Mouse (Mus musculus): ENCODE measurements around the gene Wdhd1. TPM values are rescaled to one million over a fixed set of nuclear protein-coding genes. Genes with fewer than 3 reads are reported as not detected.
A peak's percentile ranks its signal among the peaks of the same experiment; 100 is the strongest.

Wdhd1 gene
- total RNA-seq, 2 experiments from 2014 or later = 40.3 to 82.9 TPM

GRCm38 (mm10) chr14:47285271-47285670 lies 8.6 kb upstream of the Wdhd1 start:
- ATAC-seq (replicated peaks; ENCODE audit: low FRiP score, poor library complexity, severe bottlenecking) = no peak

DNA sequence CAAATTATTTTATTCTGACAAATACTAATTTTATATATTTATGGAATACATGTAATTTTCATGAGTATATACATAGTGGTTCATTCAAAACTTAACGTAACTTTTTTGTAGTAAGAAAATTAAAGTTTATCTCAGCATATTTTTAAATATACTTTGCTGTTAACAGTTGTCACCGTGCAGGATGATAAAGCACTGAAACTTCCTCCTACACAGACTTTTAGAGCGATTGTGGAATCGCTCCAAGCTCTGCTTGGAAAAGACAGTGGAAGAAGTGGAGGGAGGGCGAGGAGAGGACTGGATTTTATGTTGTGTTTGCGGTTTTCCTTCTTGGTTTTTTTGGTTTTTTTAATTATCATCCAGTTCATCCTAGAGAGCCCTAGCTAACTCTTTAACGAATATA lies 6.9 kb upstream of the Wdhd1 start:
- no peak for ATAC-seq (replicated peaks; ENCODE audit: low FRiP score, poor library complexity, severe bottlenecking)

- ATAC-seq (replicated peaks; ENCODE audit: low FRiP score, poor library complexity, severe bottlenecking) = no peak
Measured at GRCm38 (mm10) chr14:47281535-47281934, 4.9 kb upstream of the Wdhd1 start.

DNA sequence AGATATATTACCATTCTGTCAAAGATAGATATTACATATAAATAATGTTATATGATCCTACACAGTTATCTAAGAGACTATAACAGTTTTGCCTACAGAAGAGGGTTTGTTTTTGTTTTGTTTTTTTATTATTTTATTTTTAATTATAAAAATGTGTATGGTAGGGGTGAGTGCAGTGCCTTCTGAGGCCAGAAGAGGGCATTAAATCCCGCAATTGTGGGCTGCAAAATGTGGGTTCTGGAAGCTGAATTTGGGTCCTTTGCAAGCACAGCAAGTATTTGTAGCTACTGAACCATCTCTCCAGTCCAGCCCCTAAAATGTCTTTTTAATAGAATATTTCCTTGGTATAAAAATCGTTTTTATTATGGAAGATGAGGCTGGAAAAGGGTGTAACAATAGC lies 2.4 kb upstream of the Wdhd1 start:
- no peak for ATAC-seq (replicated peaks; ENCODE audit: low FRiP score, poor library complexity, severe bottlenecking)

DNA sequence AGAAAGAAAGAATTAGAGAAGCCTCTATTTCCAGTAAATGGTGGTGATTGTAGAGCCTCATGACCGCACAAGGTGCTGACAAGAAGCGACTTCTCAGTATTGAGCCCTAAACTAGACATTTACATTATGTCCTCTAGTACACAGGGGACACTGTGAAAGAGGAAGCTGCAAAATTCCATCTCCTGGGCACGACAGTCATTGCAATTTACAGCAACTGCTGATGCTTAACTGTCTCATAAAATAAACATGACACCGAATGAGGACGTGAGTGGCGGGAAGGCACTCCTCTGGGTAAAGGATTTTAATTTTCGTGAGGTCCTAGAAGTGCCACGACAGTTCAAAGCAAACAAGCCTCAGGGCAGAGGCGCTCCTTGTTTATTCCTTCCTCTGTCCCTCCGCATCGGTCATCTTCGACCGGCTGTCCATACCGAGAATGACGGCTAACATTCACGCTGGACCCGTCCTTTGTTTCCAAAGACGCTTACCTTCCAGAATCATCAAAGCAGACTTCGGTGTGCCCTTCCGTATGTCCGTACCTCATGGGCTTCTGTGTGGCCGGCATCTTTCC lies 537 bp downstream of the Wdhd1 start:
- ATAC-seq (replicated peaks; ENCODE audit: low FRiP score, poor library complexity, severe bottlenecking) = peak; percentile 42

GRCm38 (mm10) chr14:47275417-47275816 lies 1.2 kb downstream of the Wdhd1 start:
- ATAC-seq (replicated peaks; ENCODE audit: low FRiP score, poor library complexity, severe bottlenecking) = peak; percentile 57

GRCm38 (mm10) chr14:47273751-47274150 lies 2.9 kb downstream of the Wdhd1 start:
- ATAC-seq (replicated peaks; ENCODE audit: low FRiP score, poor library complexity, severe bottlenecking) = no peak

DNA sequence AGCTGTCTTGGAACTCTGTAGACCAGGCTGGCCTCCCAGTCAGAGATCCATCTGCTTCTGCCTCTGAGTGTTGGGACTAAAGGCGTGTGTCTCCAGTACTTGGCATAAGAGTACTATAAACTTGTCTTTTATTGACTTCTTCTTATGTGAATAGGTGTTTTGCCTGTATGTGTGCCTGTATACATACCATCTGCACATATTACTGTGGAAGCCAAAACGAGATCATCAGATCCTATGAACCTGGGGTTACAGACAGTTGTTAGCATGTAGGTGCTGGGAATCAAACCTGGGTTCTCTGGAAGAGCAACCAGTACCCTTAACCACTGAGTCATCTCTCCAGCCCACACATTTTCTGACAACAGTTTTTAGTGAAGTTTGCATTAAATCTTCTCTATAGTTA lies 7.0 kb downstream of the Wdhd1 start:
- ATAC-seq (replicated peaks; ENCODE audit: low FRiP score, poor library complexity, severe bottlenecking) = no peak

DNA sequence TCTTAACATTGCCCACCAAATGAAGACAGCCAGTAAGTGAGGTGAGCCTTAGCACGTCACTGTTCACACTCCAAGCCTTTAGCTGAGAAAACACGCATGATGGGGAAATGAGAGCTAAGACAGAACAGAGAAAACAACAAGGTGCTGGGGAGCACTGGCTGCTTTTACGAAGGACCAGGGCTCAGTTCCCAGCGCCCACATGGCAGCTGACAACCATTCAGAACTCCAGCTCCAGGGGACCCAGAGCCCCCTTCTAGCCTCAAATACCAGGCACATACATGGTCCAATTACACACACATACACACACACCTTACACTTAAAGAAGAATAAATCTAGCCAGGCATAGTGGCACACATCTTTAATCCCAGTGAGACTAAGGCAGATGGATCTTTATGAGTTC lies 7.6 kb downstream of the Wdhd1 start:
- ATAC-seq (replicated peaks; ENCODE audit: low FRiP score, poor library complexity, severe bottlenecking) = no peak

- no peak for ATAC-seq (replicated peaks; ENCODE audit: low FRiP score, poor library complexity, severe bottlenecking)
Measured at GRCm38 (mm10) chr14:47265829-47266228, 10.8 kb downstream of the Wdhd1 start.

GRCm38 (mm10) chr14:47264866-47265265 lies 11.8 kb downstream of the Wdhd1 start:
- no peak for ATAC-seq (replicated peaks; ENCODE audit: low FRiP score, poor library complexity, severe bottlenecking)

GRCm38 (mm10) chr14:47249839-47250238 lies 26.8 kb downstream of the Wdhd1 start:
- ATAC-seq (replicated peaks; ENCODE audit: low FRiP score, poor library complexity, severe bottlenecking) = peak; percentile 81

DNA sequence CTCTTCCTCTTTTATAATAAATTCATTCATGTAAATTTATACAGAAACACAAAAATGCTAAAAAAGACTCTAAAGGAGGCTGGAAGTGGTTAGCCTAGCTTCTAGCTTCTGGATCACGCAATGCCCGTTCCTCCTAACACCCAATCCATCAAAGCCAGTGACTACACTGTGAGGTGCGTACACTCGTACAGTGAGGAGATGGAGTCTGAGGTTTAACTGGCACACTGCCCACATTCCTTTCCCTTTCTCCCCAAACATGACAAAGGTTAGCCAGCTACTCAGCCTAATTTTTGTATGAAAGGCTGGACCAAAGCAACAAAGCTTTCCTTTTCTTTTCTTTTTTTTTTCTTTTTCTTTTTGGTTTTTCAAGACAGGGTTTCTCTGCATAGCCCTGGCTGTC lies 33.9 kb downstream of the Wdhd1 start:
- ATAC-seq (replicated peaks; ENCODE audit: low FRiP score, poor library complexity, severe bottlenecking) = no peak

DNA sequence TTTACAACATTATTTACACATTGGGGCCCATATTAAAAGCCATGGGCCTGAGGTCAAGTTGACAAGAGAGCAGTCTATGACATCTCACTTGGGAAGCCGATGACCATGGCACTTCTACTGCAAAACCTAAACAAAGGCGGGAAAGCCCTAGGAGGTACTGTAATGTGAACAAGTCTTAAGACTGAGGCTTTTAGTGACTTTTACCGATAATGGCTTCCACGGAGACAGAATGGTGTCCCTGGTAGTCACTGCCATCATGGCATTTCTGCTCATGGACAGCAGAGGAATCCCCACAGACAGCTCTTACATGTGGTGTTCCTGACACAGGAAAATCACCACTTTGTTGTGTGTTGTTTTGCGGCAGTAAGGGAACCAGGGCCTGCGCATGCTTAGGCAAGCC lies 35.6 kb downstream of the Wdhd1 start:
- ATAC-seq (replicated peaks; ENCODE audit: low FRiP score, poor library complexity, severe bottlenecking) = peak; percentile 40

GRCm38 (mm10) chr14:47240600-47240999 lies 36.1 kb downstream of the Wdhd1 start:
- peak; percentile 97 for ATAC-seq (replicated peaks; ENCODE audit: low FRiP score, poor library complexity, severe bottlenecking)

DNA sequence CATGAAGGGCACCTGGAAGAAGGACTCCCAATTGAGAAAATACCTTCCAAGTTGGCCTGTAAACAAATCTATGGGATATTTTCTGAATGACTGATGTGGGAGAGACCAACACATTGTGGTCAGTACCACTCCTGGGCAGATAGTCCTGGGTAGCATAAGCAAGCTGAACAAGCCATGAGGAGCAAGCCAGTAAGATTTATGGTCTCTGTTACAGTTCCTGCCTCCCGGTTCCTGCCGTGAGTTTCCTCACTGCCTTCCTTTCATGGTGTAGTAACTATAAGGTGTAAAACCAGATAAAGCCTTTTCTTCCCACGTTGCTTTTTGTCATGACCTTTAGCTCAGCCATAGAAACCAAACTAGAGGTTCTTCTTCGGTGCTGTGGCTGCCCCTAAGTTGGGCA lies 39.4 kb downstream of the Wdhd1 start:
- no peak for ATAC-seq (replicated peaks; ENCODE audit: low FRiP score, poor library complexity, severe bottlenecking)

GRCm38 (mm10) chr14:47236491-47236890 lies 40.2 kb downstream of the Wdhd1 start:
- no peak for ATAC-seq (replicated peaks; ENCODE audit: low FRiP score, poor library complexity, severe bottlenecking)

DNA sequence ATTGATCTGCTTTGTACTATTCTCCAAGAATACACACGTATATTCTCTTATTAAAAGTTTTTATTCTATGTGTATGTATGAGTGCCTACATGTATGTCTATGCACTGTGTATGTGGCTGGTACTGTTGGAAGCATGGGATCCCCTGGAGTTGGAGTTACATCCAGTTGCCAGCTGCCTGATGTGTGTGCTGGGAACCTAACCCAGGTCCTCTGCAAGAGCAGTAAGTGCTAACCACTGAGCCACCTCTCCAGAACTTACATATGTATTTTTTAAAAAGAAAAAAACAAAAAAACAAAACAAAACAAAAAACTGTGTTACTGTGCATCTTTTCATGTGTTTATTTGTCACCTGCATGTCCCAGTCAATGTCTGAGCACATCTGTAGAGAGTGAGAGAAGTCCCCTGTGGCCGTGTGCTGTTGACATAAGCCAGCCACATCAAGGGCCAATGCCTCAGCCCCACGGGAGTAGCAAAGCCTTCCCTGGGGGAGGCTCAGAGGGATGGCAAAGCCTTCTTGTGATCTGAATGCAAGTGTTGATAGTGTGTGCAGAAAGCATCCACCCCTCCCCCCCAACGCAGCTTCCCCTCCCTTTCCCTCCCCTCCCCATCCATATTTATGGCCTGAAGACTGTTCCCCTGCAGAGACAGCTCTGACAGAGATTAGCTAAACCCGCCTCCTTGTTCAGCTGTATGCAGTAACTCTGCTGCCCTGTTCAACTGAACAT lies 42.0 kb downstream of the Wdhd1 start:
- ATAC-seq (replicated peaks; ENCODE audit: low FRiP score, poor library complexity, severe bottlenecking) = 0 out of 2 replicates have a peak, but pooled peaks have one; percentile 19

DNA sequence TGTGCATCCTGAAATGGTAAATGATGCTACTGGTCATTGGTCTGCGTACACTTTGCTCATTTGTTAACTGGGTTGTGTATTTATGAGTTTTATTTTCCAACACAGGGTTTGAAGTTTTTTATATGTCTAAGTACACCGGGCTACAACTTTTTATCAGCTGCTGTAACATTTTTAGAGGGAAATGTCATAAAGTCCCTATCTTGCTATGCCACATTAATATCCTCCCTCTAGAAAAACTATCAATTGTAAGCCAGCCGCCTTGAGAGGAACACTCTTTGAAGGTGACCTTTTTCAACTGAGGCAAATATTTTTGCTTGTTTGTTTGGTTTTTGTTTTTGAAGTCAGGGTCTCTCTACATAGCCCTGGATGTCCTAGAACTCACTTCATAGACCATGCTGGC lies 42.6 kb downstream of the Wdhd1 start:
- peak; percentile 87 for ATAC-seq (replicated peaks; ENCODE audit: low FRiP score, poor library complexity, severe bottlenecking)

- peak; percentile 89 for ATAC-seq (replicated peaks; ENCODE audit: low FRiP score, poor library complexity, severe bottlenecking)
Measured at GRCm38 (mm10) chr14:47233602-47234001, 43.1 kb downstream of the Wdhd1 start.

GRCm38 (mm10) chr14:47229796-47230376 lies 46.8 kb downstream of the Wdhd1 start:
- ATAC-seq (replicated peaks; ENCODE audit: low FRiP score, poor library complexity, severe bottlenecking) = no peak

Measured in erythroblast, adult 5-6 weeks (primary cell).